Mouse (Mus musculus) T-helper 1 cell (primary cell): ENCODE data around the gene Cyba.

Experiments
- in situ Hi-C: fragments of 300-600 bp; cut with MboI, MseI; formaldehyde crosslinking; loops from one replicate; pipeline ENCODE4 v1.15.1; 2025; ENCODE audit warnings: high pct_unique_total_duplicates

Gene Cyba

GRCm38 (mm10) chr8:122452154-122452553, 19.4 kb upstream of the Cyba start:
- in situ Hi-C loops, result no loop called here

GRCm38 (mm10) chr8:122451161-122451703, 18.5 kb upstream of the Cyba start:
- in situ Hi-C loops, result no loop called here

GRCm38 (mm10) chr8:122445203-122445602, 12.5 kb upstream of the Cyba start:
- in situ Hi-C loops, result loop anchor here (25.0 kb wide), 1 partner anchor 1117 kb away; no protein-coding TSS in a partner anchor

- in situ Hi-C loops, result loop anchor here (25.0 kb wide), 1 partner anchor 1118 kb away; no protein-coding TSS in a partner anchor
Observed at GRCm38 (mm10) chr8:122444058-122444748, 11.5 kb upstream of the Cyba start.

GRCm38 (mm10) chr8:122443262-122444006, 10.7 kb upstream of the Cyba start, which contains the start of gene Mvd:
TSS of gene Mvd (minus strand) at chr8:122443422.
- in situ Hi-C loops, result loop anchor here (25.0 kb wide), 1 partner anchor 1119 kb away; no protein-coding TSS in a partner anchor

- in situ Hi-C loops, result loop anchor here (25.0 kb wide), 1 partner anchor 1120 kb away; no protein-coding TSS in a partner anchor
Observed at GRCm38 (mm10) chr8:122442781-122443180, 10.1 kb upstream of the Cyba start.

- in situ Hi-C loops, result loop anchor here (25.0 kb wide), 1 partner anchor 1120 kb away; no protein-coding TSS in a partner anchor
Observed at GRCm38 (mm10) chr8:122442356-122442755, 9.6 kb upstream of the Cyba start.

GRCm38 (mm10) chr8:122441326-122441725, 8.6 kb upstream of the Cyba start:
- in situ Hi-C loops, result loop anchor here (25.0 kb wide), 1 partner anchor 1121 kb away; no protein-coding TSS in a partner anchor

- in situ Hi-C loops, result loop anchor here (25.0 kb wide), 1 partner anchor 1123 kb away; no protein-coding TSS in a partner anchor
Observed at GRCm38 (mm10) chr8:122439336-122439735, 6.6 kb upstream of the Cyba start.

GRCm38 (mm10) chr8:122437708-122438331, 5.1 kb upstream of the Cyba start:
- in situ Hi-C loops, result loop anchor here (25.0 kb wide), 1 partner anchor 1124 kb away; no protein-coding TSS in a partner anchor

GRCm38 (mm10) chr8:122436586-122437125, 3.9 kb upstream of the Cyba start:
- in situ Hi-C loops, result loop anchor here (25.0 kb wide), 1 partner anchor 1126 kb away; no protein-coding TSS in a partner anchor

- in situ Hi-C loops, result loop anchor here (25.0 kb wide), 1 partner anchor 1126 kb away; no protein-coding TSS in a partner anchor
Observed at GRCm38 (mm10) chr8:122436146-122436545, 3.4 kb upstream of the Cyba start.

GRCm38 (mm10) chr8:122435375-122435774, 2.6 kb upstream of the Cyba start:
- in situ Hi-C loops, result loop anchor here (25.0 kb wide), 1 partner anchor 1127 kb away; no protein-coding TSS in a partner anchor

- in situ Hi-C loops, result loop anchor here (5.0 to 25.0 kb wide), 2 partner anchors 39 to 1129 kb away; no protein-coding TSS in a partner anchor
Observed at GRCm38 (mm10) chr8:122433269-122433905, 657 bp upstream of the Cyba start.

GRCm38 (mm10) chr8:122431694-122432442, 862 bp downstream of the Cyba start:
- in situ Hi-C loops, result loop anchor here (5.0 to 25.0 kb wide), 2 partner anchors 40 to 1130 kb away; no protein-coding TSS in a partner anchor

- in situ Hi-C loops, result loop anchor here (5.0 to 25.0 kb wide), 2 partner anchors 42 to 1132 kb away; no protein-coding TSS in a partner anchor
Observed at GRCm38 (mm10) chr8:122430646-122431045, 2.1 kb downstream of the Cyba start.

- in situ Hi-C loops, result loop anchor here (5.0 to 25.0 kb wide), 2 partner anchors 42 to 1132 kb away; no protein-coding TSS in a partner anchor
Observed at GRCm38 (mm10) chr8:122430058-122430636, 2.6 kb downstream of the Cyba start.

- in situ Hi-C loops, result loop anchor here (25.0 kb wide), 1 partner anchor 1134 kb away; no protein-coding TSS in a partner anchor
Observed at GRCm38 (mm10) chr8:122428163-122428562, 4.6 kb downstream of the Cyba start.

- in situ Hi-C loops, result loop anchor here (25.0 kb wide), 1 partner anchor 1135 kb away; no protein-coding TSS in a partner anchor
Observed at GRCm38 (mm10) chr8:122427607-122428006, 5.1 kb downstream of the Cyba start.
